Mouse (Mus musculus) heart, embryonic 11.5 days (tissue): ENCODE measurements at regions not wholly inside any gene's neighbourhood (a gene's known extent, or its start where the extent isn't known, plus 50 kb on each side); places are given as distances from the start of the nearest gene placed in this dataset.

ENCODE experiments used
- ATAC-seq: fragments of 200-750 bp; cut with Nextera tagmentation; replicated peaks from 2 replicates; pipeline ENCODE4 v1.8.0; 2017; ENCODE audit warnings: moderate library complexity; ENCODE audit not compliant: insufficient number of reproducible peaks, low FRiP score, low TSS enrichment
- H3K27ac ChIP-seq: fragments of 300-500 bp; sonication (generic); 2 replicates; pipeline ENCODE4 v1.5.1; 2014; ENCODE audit warnings: mild to moderate bottlenecking, low read depth, low read length
- H3K27me3 ChIP-seq: fragments of 300-500 bp; sonication (generic); 2 replicates; pipeline ENCODE4 v1.6.1; 2014; ENCODE audit warnings: mild to moderate bottlenecking, low read length, mixed read lengths; ENCODE audit not compliant: control insufficient read depth, insufficient read depth
- H3K36me3 ChIP-seq: fragments of 300-500 bp; sonication (generic); 2 replicates; pipeline ENCODE4 v1.6.1; 2014; ENCODE audit warnings: mild to moderate bottlenecking, low read length, moderate library complexity, mixed read lengths; ENCODE audit not compliant: control insufficient read depth, insufficient read depth
- H3K4me1 ChIP-seq: fragments of 300-500 bp; sonication (generic); 2 replicates; pipeline ENCODE4 v1.6.1; 2014; ENCODE audit warnings: low read length; ENCODE audit not compliant: control insufficient read depth, insufficient read depth
- H3K4me2 ChIP-seq: fragments of 300-500 bp; sonication (generic); 2 replicates; pipeline ENCODE4 v1.6.1; 2014; ENCODE audit warnings: mild to moderate bottlenecking, moderate library complexity
- H3K4me3 ChIP-seq: fragments of 300-500 bp; sonication (generic); 2 replicates; pipeline ENCODE4 v1.5.1; 2014; ENCODE audit warnings: low read depth, low read length
- H3K9ac ChIP-seq: fragments of 300-500 bp; sonication (generic); 2 replicates; pipeline ENCODE4 v1.6.1; 2014; ENCODE audit warnings: mild to moderate bottlenecking, low read depth, low read length, moderate library complexity
- H3K9me3 ChIP-seq: fragments of 300-500 bp; sonication (generic); replicated peaks from 2 replicates; pipeline ENCODE4 v1.6.1; 2016; ENCODE audit warnings: low read length; ENCODE audit not compliant: control insufficient read depth
- whole genome bisulfite sequencing: fragments of 180-500 bp; shearing (Covaris S2); extraction: QIAGEN DNeasy Blood & Tissue Kit; methylation state at CpG from one replicate; pipeline ENCODE4 v1.1.7; 2014; ENCODE audit not compliant: insufficient replicate concordance; 5-methylcytosine and 5-hydroxymethylcytosine counted together

- H3K27me3 ChIP-seq = no peaks in the 10 kb centered on the region
- no peak overlapping the region for H3K4me2 ChIP-seq
- 86% methylated on average over 3 of the region's 3 CpGs for WGBS
- H3K4me1 ChIP-seq = peaks cover 12% of the 10 kb centered on the region
- H3K27ac ChIP-seq = no peak overlapping the region
- no peak overlapping the region for H3K4me3 ChIP-seq
- H3K9ac ChIP-seq = no peak overlapping the region
- H3K9me3 ChIP-seq = no peaks in the 10 kb centered on the region
- no peak for ATAC-seq
- H3K36me3 ChIP-seq = no peaks in the 10 kb centered on the region
These were observed 68.5 kb downstream of the Enc1 start for GRCm38 (mm10) chr13:97309411-97309810.

- Histone ChIP-seq H3K4me2 (no peak overlapping the region), H3K9ac (no peak overlapping the region), H3K4me3 (no peak overlapping the region), H3K27ac (no peak overlapping the region), H3K4me1 (peaks cover 12% of the 10 kb centered on the region), H3K27me3 (no peaks in the 10 kb centered on the region), H3K9me3 (no peaks in the 10 kb centered on the region), H3K36me3 (no peaks in the 10 kb centered on the region)
- WGBS = 87% methylated on average over 2 of the region's 2 CpGs
- ATAC-seq = no peak
These were observed 67.5 kb downstream of the Enc1 start for GRCm38 (mm10) chr13:97308431-97308830.
